Mouse (Mus musculus) left cerebral cortex, postnatal 10 days (tissue): Measurements from ENCODE around the gene Akt1. TPM values are rescaled to one million over a fixed set of nuclear protein-coding genes. Genes with fewer than 3 reads are reported as not detected.

Source experiments
- DNase-seq, 2 experiments: peaks; one replicate each; pipeline ENCODE4 v3.0.0; 2021 to 2022; ENCODE audit warnings: low spot score in 2 of 2, mixed read lengths in 1 of 2; ENCODE audit errors: extremely low spot score in 1 of 2
- intact Hi-C: fragments of 180-260 bp; cut with DNase I; formaldehyde crosslinking; loops from one replicate; pipeline ENCODE4 v1.15.1; 2025
- total RNA-seq, 2 experiments: library from RNA; stranded (reverse); gene quantifications; 2 replicates each; pipeline ENCODE4 v1.2.3; 2021

Akt1 gene
- total RNA-seq, 2 experiments from 2014 or later, result 166 to 169 TPM

GRCm38 (mm10) chr12:112664656-112665055 lies 10.0 kb downstream of the Akt1 start:
- no peak for DNase-seq
- intact Hi-C loops, result no loop called here

GRCm38 (mm10) chr12:112664124-112664523 lies 10.6 kb downstream of the Akt1 start:
- intact Hi-C loops, result no loop called here
- no peak for DNase-seq

DNA sequence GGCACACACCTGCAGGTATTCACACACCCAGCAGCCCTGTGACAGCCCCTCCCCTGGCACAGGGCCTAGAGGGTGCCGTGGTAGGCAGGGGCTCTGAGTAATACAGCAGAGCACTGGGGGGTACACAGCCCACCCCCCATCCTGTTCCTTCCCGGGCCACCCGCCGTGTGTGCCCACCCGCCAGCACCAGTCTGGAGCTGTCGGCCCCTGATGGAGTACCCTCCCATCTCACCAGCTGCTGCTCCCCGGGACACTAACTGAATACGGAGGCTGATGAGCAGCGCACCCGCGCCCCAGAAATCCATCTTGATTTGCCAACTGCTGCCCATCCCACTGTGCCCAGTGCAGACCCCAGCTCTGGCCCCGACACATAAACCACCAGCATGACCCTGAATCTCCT lies 11.0 kb downstream of the Akt1 start:
- intact Hi-C loops, result no loop called here
- no peak for DNase-seq

DNA sequence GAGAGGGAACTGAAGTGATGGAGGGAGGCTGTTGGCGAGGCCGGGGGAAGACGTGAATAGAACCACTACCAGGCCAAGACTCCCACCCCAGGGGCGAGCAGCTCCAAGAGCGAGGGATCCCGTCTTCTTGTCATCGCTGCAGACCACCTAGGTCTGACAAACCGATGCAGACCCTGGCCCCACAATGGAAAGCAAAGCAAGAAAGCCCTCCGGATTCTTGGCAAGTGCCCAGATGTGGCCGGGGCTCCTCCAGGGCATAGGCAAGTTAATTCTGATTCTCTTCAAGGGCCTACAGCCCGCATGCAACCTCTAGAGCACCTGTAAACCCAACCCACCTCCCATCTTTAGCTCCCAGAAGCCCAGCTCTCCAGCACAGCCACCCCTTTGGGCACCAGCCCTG lies 11.4 kb downstream of the Akt1 start:
- intact Hi-C loops, result no loop called here
- no peak for DNase-seq

DNA sequence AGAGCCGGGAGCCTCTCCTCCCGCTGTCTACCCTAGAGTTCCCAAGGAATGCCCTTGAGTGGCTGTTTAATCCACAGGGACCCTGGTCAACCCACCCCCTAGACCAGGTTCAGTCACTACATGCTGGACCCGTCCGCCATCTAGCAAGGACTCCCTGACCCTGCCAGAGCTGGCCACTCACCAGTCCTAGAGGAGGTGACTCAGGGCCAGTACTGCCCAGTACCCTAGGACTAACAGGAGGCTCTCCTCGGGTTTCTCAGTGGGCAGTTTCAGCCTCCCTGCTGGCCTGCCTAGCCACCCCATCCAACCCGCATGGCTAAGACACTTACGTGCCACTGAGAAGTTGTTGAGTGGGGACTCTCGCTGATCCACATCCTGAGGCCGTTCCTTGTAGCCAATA lies 12.8 kb downstream of the Akt1 start:
- intact Hi-C loops, result no loop called here
- no peak for DNase-seq

- no peak for DNase-seq
- intact Hi-C loops, result no loop called here
Observed at GRCm38 (mm10) chr12:112661327-112661605, 13.4 kb downstream of the Akt1 start.

DNA sequence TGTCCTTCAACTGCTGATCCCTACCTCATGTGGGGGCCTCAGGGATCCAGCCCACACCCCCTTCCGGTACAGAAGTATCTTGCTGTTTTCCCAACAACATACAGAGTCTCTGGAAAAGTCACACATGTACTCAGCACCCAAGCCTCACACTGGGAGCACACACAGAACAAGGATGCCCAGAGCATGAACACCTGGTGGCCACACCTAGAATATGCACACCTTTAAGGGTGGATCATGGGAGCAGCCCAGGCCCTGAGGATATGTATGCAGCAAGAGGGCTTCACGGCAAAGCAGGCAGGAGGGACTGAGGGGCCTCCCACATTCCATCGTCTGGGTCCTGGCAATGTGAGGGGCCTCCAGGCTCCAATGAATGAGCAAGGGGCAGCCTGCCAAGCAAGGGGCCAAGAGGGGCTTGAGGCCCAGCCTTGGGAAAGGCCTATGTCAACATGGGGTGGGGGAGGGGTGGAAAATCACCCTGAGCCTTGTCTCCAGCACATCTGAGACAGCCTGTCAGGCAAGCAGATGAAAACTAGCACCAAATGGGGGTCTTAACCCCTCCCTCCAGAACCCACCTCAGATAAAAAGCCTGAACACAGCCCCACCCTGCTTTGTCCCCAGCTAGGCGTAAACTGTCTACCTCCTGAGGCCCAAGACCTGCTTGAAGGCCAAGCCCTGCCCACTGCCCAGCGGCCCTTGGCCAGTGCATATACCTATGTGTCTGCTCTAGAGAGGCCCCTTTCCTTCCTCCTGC lies 13.9 kb downstream of the Akt1 start:
- DNase-seq, result peak in 1 of 2 experiments; percentile 66
- intact Hi-C loops, result no loop called here

- DNase-seq, result peak in 1 of 2 experiments; percentile 84
- intact Hi-C loops, result loop anchor here (5.0 kb wide), 1 partner anchor 48 kb away; no protein-coding TSS in a partner anchor
Observed at GRCm38 (mm10) chr12:112659109-112659508, 15.6 kb downstream of the Akt1 start.

- intact Hi-C loops, result loop anchor here (5.0 kb wide), 1 partner anchor 49 kb away; no protein-coding TSS in a partner anchor
- no peak for DNase-seq
Observed at GRCm38 (mm10) chr12:112658619-112659018, 16.1 kb downstream of the Akt1 start.

GRCm38 (mm10) chr12:112654076-112654475 lies 20.6 kb downstream of the Akt1 start:
- intact Hi-C loops, result no loop called here
- DNase-seq, result no peak

DNA sequence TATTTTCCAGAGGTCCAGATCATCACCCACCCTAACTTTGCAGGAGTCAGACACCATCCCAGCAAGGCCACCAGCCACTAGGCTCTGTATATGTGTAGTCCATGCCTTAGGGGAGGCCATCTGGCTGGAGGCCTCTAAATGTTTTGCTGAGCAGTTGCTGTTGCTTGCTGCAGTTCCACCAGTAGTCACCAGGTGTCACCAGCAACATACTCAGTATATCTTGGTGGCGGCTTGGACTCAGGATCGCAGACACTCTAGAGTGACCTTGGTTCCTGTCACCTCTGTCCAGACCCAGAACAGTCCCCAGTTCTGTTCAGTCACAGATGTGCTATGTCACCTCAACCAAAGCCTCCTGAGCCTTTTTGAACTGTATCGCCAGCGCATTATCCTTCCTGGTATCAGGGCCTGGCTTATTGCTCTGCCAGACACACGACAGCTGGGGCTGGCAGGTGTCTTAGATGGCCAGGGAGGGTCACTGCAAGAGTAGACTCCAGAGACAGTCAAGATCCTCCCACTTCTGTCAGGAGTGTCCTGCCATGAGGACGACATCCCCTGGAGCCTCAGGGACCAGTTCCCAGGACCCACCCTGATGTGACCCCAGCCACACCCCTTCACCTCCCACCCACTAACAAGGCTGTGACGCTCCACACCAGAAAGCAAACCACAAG lies 21.4 kb downstream of the Akt1 start:
- DNase-seq, result peak; percentile 77 to 88
- intact Hi-C loops, result no loop called here

DNA sequence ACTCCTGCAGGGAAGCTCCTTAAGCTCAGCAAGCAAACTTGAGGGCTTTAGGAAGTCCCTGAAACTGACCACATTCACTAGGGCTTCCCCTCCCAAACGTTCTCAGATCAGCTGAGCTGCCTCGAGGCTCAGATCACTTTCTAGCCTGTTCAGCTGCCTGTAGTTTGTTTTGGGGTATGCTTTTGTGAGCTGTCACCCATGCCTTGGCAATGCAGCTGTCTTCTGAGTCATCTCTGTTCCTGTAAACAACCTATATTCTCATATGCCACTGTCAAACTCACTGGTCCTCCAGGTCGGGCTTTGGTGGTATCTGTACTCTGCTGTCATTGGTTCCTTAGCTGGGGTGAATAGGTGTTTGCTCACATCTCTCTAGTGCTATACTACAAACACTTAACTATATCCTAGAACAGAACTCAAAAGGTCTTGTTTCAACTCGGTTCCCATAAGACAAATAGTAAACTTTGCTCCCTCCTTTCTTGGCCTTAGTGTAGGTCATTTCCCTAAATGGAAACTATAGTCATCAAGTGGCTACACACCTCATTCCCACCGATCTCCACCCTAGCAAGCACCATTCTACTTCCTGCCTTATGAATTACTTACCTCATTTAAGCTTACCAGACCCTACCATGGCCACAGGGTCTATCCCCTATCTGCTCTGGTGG lies 22.8 kb downstream of the Akt1 start:
- intact Hi-C loops, result no loop called here
- no peak for DNase-seq

DNA sequence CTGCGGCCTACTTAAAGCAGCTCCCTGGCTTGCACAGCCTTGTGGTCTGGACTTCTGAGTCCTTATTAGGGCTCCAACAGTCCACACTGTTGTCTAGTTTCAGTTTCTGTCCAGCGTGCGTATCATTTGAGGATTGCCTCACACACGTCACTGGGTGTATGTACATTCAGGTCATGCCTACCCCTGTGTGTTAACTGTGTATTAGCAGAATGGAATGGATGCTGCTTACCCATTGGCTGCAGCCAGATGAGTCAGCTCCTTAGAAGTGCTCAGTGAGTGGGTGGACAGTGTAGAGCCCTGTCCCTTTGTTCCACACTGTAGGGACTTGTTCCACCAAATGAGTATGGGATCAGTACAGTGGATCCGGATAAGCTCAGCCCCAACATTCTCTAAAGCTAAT lies 26.6 kb downstream of the Akt1 start:
- intact Hi-C loops, result loop anchor here (5.0 kb wide), 1 partner anchor 34 kb away; no protein-coding TSS in a partner anchor
- DNase-seq, result no peak

DNA sequence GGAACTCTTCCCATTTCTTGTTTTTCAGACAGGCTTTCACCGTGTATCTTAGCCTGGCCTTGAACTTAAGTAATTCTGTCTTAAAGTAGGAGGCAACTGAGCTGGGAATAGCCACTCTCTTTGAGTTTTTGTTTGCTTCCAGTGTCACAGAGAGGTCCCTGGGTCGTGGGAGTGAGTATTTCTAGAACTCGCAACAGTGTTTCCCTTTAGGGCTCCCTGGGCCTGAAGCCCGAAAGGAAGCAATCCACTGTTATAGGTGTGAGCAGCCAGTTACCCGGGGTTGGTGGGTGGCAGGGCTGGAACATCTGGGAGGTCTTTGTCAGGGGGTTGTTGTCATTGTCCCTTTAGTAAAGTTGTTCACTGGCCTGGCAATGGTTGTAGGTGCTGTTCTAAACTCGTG lies 28.5 kb downstream of the Akt1 start:
- intact Hi-C loops, result loop anchor here (5.0 kb wide), 1 partner anchor 36 kb away; no protein-coding TSS in a partner anchor
- DNase-seq, result no peak

DNA sequence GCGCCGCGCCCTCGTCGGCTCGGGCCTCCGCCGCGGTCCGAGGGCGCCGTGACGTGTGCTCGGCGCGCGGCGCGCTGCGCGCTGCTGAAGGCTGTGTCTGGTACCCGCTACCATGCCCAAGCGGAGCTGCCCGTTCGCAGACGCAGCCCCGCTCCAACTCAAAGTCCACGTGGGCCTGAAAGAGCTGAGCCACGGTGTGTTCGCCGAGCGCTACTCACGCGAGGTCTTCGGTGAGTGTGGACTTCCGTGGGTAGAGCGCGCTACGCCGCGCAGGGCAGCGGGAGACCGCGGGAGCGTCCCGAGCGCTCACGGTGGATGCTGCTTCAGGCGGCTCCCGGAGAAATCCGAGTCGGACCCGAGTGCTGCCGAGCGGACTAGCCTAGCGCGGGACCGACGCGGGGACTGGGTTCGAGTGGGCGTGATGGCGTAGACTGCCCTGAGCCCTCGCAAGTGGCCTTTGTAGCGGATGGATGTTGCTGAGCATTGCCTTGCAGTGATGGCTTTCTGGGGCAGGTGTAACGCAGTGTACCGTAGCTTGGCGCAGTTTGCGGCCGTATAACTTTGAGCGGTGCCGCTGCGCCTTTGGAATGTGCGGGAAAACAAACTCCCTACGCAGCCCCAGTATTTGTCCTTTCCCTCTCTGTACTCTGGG lies 29.7 kb downstream of the Akt1 start:
- DNase-seq, result peak in 1 of 2 experiments; percentile 78
- intact Hi-C loops, result loop anchor here (5.0 kb wide), 1 partner anchor 37 kb away; no protein-coding TSS in a partner anchor

DNA sequence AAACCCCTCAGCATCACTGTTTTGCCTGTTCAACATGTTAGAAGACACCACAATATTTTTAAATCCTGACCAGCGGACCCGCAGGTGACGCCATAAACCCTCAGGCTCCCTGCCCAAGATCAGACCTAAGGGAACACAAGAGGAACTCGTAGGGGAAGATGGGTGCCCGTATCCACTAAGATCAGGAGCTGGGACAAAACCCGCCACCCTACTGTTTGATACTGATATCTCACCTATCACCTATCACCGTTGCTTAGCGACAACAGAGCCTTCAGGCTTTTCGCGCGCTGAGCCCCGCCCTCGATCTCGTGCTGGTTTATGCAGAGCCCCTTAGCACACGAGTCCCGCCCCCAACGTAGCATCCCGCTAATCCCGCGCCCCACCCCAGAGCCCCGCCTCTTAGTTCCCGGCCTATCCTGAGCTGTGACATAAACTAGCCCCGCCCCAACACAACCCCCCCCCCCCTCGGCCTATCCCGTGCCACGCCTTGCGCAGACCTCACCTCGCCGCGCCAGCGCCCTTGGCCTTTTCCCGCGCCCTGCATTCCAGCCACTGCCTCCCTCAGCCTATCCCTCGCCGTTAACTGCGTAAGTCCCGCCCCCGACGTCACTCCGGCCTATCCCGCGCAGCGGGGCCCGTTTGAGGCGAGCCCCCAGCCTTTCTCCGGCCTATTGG lies 30.4 kb downstream of the Akt1 start, which contains the start of gene Siva1:
Siva1 (plus strand) TSS at position 500 of the 675 bp plus-strand sequence.
- DNase-seq, result peak; percentile 95 to 100
- intact Hi-C loops, result no loop called here

DNA sequence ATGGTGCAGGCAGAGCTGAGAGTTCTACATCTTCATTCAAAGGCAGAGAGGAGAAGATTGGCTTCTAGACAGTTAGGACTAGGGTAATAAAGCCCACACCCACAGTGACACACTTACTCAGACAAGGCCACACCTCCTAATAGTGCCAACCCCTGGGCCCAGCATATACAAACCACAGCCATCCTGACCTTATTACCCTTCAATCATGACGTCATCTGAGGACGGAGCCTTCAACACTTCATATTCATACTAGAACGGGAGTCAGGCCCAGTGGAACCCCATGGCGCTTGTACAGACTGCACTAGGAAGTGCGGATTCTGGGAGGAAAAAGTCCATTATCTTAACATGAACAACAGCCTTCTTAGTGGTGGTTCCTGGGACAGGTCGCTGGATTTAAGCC lies 31.6 kb downstream of the Akt1 start:
- no peak for DNase-seq
- intact Hi-C loops, result no loop called here

- no peak for DNase-seq
- intact Hi-C loops, result no loop called here
Observed at GRCm38 (mm10) chr12:112639526-112639925, 35.2 kb downstream of the Akt1 start.

DNA sequence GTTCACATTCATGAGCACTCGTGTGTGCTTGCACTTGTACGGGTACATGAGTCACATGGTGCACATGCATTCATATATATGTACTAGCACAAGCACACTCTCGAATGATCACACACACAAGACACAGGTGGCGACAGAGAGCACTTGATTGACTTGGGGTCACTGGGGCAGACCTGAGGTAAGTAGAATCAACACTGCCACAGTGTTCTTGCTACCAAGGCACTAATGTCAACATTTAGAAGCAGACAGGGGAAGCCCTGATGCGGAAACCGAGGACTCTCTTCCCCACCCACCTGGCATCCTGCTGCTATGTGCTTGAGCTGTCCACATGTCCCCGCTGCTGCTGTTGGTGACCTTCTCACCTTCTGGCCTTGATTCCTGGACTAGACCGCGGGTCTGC lies 41.0 kb downstream of the Akt1 start:
- intact Hi-C loops, result no loop called here
- no peak for DNase-seq
